Comparison of ENCODE assay signal across 15 mouse cellular contexts in the genomic region with DNA sequence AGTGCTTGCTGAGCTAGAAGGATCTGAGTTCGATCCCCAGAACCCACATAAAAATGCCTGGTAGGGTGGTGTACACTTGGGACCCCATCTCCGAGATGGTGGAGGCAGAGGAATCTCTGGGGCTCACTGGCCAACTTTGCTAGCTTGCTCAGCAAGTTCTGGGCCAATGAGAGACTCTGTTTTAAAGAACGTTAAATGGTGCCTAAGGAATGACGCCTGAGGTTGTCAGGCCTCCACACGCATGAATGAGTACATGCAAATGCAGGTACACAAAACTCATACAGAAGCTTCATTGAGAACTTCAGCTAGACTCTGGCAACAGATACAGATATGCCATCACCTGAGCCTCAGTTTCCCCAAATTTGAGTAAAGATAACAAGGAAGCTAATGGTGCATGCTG. TPM values are rescaled to one million over a fixed set of nuclear protein-coding genes. Genes with fewer than 3 reads are reported as not detected.
DNase-seq lines count a peak whose midpoint lies in the region; ATAC-seq and TF ChIP-seq lines count a peak whose summit lies in the region.
"Had no signal": no experiment of that assay in that cellular context is flagged by ENCODE, and none has a peak within 500 bp of the region (broad histone marks: within the 10 kb centered on the region; RNA-seq: fewer than 3 reads in every experiment).

No protein-coding gene starts in this region.

- TF ChIP-seq CTCF in forebrain, postnatal 0 days (IDR thresholded peaks at IDR 0.05; ENCODE audit: low read depth) = no peak
- no peak for TF ChIP-seq CTCF in hindbrain, postnatal 0 days (IDR thresholded peaks at IDR 0.05; ENCODE audit: low read depth)

- intact Hi-C loops in left cerebral cortex, postnatal 14 days (cut with DNase I) = no loop called here

- peaks cover 33% of the 10 kb centered on the region for H3K4me1 ChIP-seq in forebrain, embryonic 13.5 days
- H3K4me1 ChIP-seq in forebrain, postnatal 0 days (ENCODE audit: insufficient read depth) = 0 out of 2 replicates have a peak, but pooled peaks cover 15% of the 10 kb centered on the region
- peaks cover 28% of the 10 kb centered on the region for H3K4me1 ChIP-seq in hindbrain, embryonic 13.5 days (replicated peaks)
- H3K4me1 ChIP-seq in hindbrain, postnatal 0 days (ENCODE audit: insufficient read depth, low read length) = peaks cover 14% of the 10 kb centered on the region
- H3K4me1 ChIP-seq in neural tube, embryonic 13.5 days (replicated peaks) = peaks cover 34% of the 10 kb centered on the region

- ATAC-seq in forebrain, embryonic 13.5 days = no peak; the same call in 1 of the 2 replicates
- no peak for ATAC-seq in forebrain, postnatal 0 days
- ATAC-seq in hindbrain, embryonic 13.5 days (ENCODE audit: low FRiP score) = no peak
- ATAC-seq in hindbrain, postnatal 0 days = no peak
- no peak for ATAC-seq in neural tube, embryonic 13.5 days (ENCODE audit: low read depth)
- ATAC-seq: activated CD4-positive, CD25-positive, alpha-beta regulatory T cell, adult 4 months had no signal

- peak overlapping the region; percentile 38; the same call in 1 of the 2 replicates for H3K4me2 ChIP-seq in forebrain, embryonic 13.5 days
- H3K4me2 ChIP-seq in forebrain, postnatal 0 days (ENCODE audit: low read depth) = no peak overlapping the region
- no peak overlapping the region for H3K4me2 ChIP-seq in hindbrain, embryonic 13.5 days
- H3K4me2 ChIP-seq in hindbrain, postnatal 0 days (ENCODE audit: low read depth, low read length) = no peak overlapping the region
- no peak overlapping the region for H3K4me2 ChIP-seq in neural tube, embryonic 13.5 days
- H3K4me2 ChIP-seq: liver, embryonic 13.5 days had no signal

- no peaks in the 10 kb centered on the region for H3K36me3 ChIP-seq in forebrain, embryonic 13.5 days (ENCODE audit: poor library complexity, severe bottlenecking)
- no peaks in the 10 kb centered on the region for H3K36me3 ChIP-seq in forebrain, postnatal 0 days (ENCODE audit: insufficient read depth)
- H3K36me3 ChIP-seq in hindbrain, embryonic 13.5 days = no peaks in the 10 kb centered on the region
- H3K36me3 ChIP-seq in hindbrain, postnatal 0 days (ENCODE audit: insufficient read depth, low read length) = no peaks in the 10 kb centered on the region
- no peaks in the 10 kb centered on the region for H3K36me3 ChIP-seq in neural tube, embryonic 13.5 days
- H3K36me3 ChIP-seq: liver, embryonic 13.5 days had no signal

- 61% methylated on average over 5 of the region's 5 CpGs for WGBS in forebrain, embryonic 13.5 days
- 50% methylated on average over 5 of the region's 5 CpGs for WGBS in forebrain, postnatal 0 days
- whole genome bisulfite sequencing in hindbrain, embryonic 13.5 days = 56% methylated on average over 5 of the region's 5 CpGs
- WGBS in hindbrain, postnatal 0 days = 56% methylated on average over 5 of the region's 5 CpGs
- WGBS in neural tube, embryonic 13.5 days = 66% methylated on average over 5 of the region's 5 CpGs

- H3K9me3 ChIP-seq in forebrain, embryonic 13.5 days (replicated peaks) = no peaks in the 10 kb centered on the region
- H3K9me3 ChIP-seq in forebrain, postnatal 0 days (ENCODE audit: low read length) = no peaks in the 10 kb centered on the region
- H3K9me3 ChIP-seq in hindbrain, embryonic 13.5 days = no peaks in the 10 kb centered on the region
- H3K9me3 ChIP-seq in hindbrain, postnatal 0 days (ENCODE audit: low read length) = no peaks in the 10 kb centered on the region
- H3K9me3 ChIP-seq in neural tube, embryonic 13.5 days = no peaks in the 10 kb centered on the region
- H3K9me3 ChIP-seq: liver, embryonic 13.5 days; megakaryocyte, embryonic 14.5 days had no signal

- H3K27ac ChIP-seq in forebrain, embryonic 13.5 days = peak overlapping the region; percentile 44; the same call in 1 of the 2 replicates
- no peak overlapping the region for H3K27ac ChIP-seq in forebrain, postnatal 0 days (ENCODE audit: low read depth, low read length)
- peak overlapping the region; percentile 12; the same call in 1 of the 2 replicates for H3K27ac ChIP-seq in hindbrain, embryonic 13.5 days
- no peak overlapping the region for H3K27ac ChIP-seq in hindbrain, postnatal 0 days
- 0 out of 2 replicates have a peak overlapping the region, but pooled peaks have one; percentile 59 for H3K27ac ChIP-seq in neural tube, embryonic 13.5 days (replicated peaks)
- H3K27ac ChIP-seq: liver, embryonic 13.5 days had no signal

- H3K9ac ChIP-seq in forebrain, embryonic 13.5 days = no peak overlapping the region
- no peak overlapping the region for H3K9ac ChIP-seq in forebrain, postnatal 0 days
- no peak overlapping the region for H3K9ac ChIP-seq in hindbrain, embryonic 13.5 days
- H3K9ac ChIP-seq in hindbrain, postnatal 0 days (replicated peaks; ENCODE audit: low read length) = no peak overlapping the region
- no peak overlapping the region for H3K9ac ChIP-seq in neural tube, embryonic 13.5 days
- H3K9ac ChIP-seq: liver, embryonic 13.5 days had no signal

- DNase-seq in forebrain, postnatal 0 days = no peak
- DNase-seq in hindbrain, postnatal 0 days (ENCODE audit: low spot score) = no peak
- no peak for DNase-seq in neural tube, embryonic 10.5 days (ENCODE audit: extremely low spot score, low spot score)
- no peak for DNase-seq in layer of hippocampus, adult 8-10 months (ENCODE audit: low spot score in 2 of 2)
- DNase-seq in left cerebral cortex, postnatal 14 days (ENCODE audit: low spot score in 2 of 2) = no peak
- DNase-seq: B cell, adult 2 months; cerebellum, adult 8-10 months; liver, embryonic 13.5 days; spleen, adult 18-20 months had no signal

- H3K4me3 ChIP-seq in forebrain, embryonic 13.5 days = no peak overlapping the region
- H3K4me3 ChIP-seq in forebrain, postnatal 0 days (ENCODE audit: low read depth, low read length) = no peak overlapping the region
- no peak overlapping the region for H3K4me3 ChIP-seq in hindbrain, embryonic 13.5 days
- no peak overlapping the region for H3K4me3 ChIP-seq in hindbrain, postnatal 0 days (ENCODE audit: low read length)
- no peak overlapping the region for H3K4me3 ChIP-seq in neural tube, embryonic 13.5 days
- H3K4me3 ChIP-seq: liver, embryonic 13.5 days; megakaryocyte, embryonic 14.5 days; myocyte had no signal

- H3K27me3 ChIP-seq in forebrain, embryonic 13.5 days = no peaks in the 10 kb centered on the region
- no peaks in the 10 kb centered on the region for H3K27me3 ChIP-seq in forebrain, postnatal 0 days (ENCODE audit: insufficient read depth, low read length)
- H3K27me3 ChIP-seq in hindbrain, embryonic 13.5 days = 0 out of 2 replicates have a peak, but pooled peaks cover 4% of the 10 kb centered on the region
- no peaks in the 10 kb centered on the region for H3K27me3 ChIP-seq in hindbrain, postnatal 0 days (ENCODE audit: insufficient read depth, low read length)
- H3K27me3 ChIP-seq in neural tube, embryonic 13.5 days = no peaks in the 10 kb centered on the region

RNA-seq across cellular contexts. Expression of gene Pdgfa, which starts 49.7 kb away (rescaled TPM):
- 7.7 and 10.3 TPM in 2 replicates for polyA plus RNA-seq in forebrain, embryonic 13.5 days (2015; fragmentation: Nextera tagmentation; extraction: Ambion mirVana)
- 57.8 and 63.4 TPM in 2 replicates for total RNA-seq in forebrain, postnatal 0 days (2014; rRNA removed)
- 43.3 and 47.8 TPM in 2 replicates for polyA plus RNA-seq in forebrain, postnatal 0 days (2015; fragmentation: Nextera tagmentation; extraction: Ambion mirVana)
- polyA plus RNA-seq in hindbrain, embryonic 13.5 days (2015; fragmentation: Nextera tagmentation; extraction: Ambion mirVana) = 13.7 and 14.5 TPM in 2 replicates
- 49.0 and 54.4 TPM in 2 replicates for total RNA-seq in hindbrain, postnatal 0 days (2014; rRNA removed)
- polyA plus RNA-seq in hindbrain, postnatal 0 days (2015; fragmentation: Nextera tagmentation; extraction: Ambion mirVana) = 41.9 and 47.5 TPM in 2 replicates
- polyA plus RNA-seq in neural tube, embryonic 13.5 days (2015; fragmentation: Nextera tagmentation; extraction: Ambion mirVana) = 17.6 and 19.5 TPM in 2 replicates
- total RNA-seq in layer of hippocampus, adult 8-10 months (2022) = 10 to 100 TPM; 41.3 to 48.8 (median 46.4) TPM
- total RNA-seq in left cerebral cortex, postnatal 14 days (2021) = 10 to 100 TPM; 52.1 to 57.9 TPM
- polyA plus RNA-seq: activated CD4-positive, CD25-positive, alpha-beta regulatory T cell, adult 4 months had no signal

Comparison
In these comparisons a context has a peak if more than half of its experiments do, and no peak if none do; other contexts are left out.
1. H3K27ac ChIP-seq: peak in forebrain, embryonic 13.5 days (single experiment), hindbrain, embryonic 13.5 days (single experiment) and neural tube, embryonic 13.5 days (single experiment); none in forebrain, postnatal 0 days (single experiment) and hindbrain, postnatal 0 days (single experiment).